Mouse (Mus musculus) embryonic facial prominence, embryonic 13.5 days (tissue): ENCODE results near the gene Cnot11. TPM values are rescaled to one million over a fixed set of nuclear protein-coding genes. Genes with fewer than 3 reads are reported as not detected.
A peak's percentile ranks its signal among the peaks of the same experiment; 100 is the strongest.

Experiments
- ATAC-seq: fragments of 200-750 bp; cut with Nextera tagmentation; 2 replicates; pipeline ENCODE4 v1.8.0; 2017; ENCODE audit warnings: low read depth; ENCODE audit not compliant: insufficient number of reproducible peaks, insufficient read depth, low FRiP score, low TSS enrichment
- H3K27ac ChIP-seq: fragments of 300-500 bp; sonication (generic); 2 replicates; pipeline ENCODE4 v1.5.1; 2015; ENCODE audit warnings: moderate library complexity, mild to moderate bottlenecking, inconsistent platforms
- H3K27me3 ChIP-seq: fragments of 300-500 bp; sonication (generic); 2 replicates; pipeline ENCODE4 v1.6.1; 2015; ENCODE audit warnings: mild to moderate bottlenecking, inconsistent platforms
- H3K36me3 ChIP-seq: fragments of 300-500 bp; sonication (generic); 2 replicates; pipeline ENCODE4 v1.6.1; 2015; ENCODE audit warnings: mild to moderate bottlenecking, inconsistent platforms
- H3K4me1 ChIP-seq: fragments of 300-500 bp; sonication (generic); 2 replicates; pipeline ENCODE4 v1.6.1; 2015; ENCODE audit warnings: inconsistent platforms
- H3K4me2 ChIP-seq: fragments of 300-500 bp; sonication (generic); 2 replicates; pipeline ENCODE4 v1.6.1; 2015; ENCODE audit warnings: moderate library complexity, mild to moderate bottlenecking, inconsistent platforms
- H3K4me3 ChIP-seq: fragments of 300-500 bp; sonication (generic); 2 replicates; pipeline ENCODE4 v1.5.1; 2015; ENCODE audit warnings: mild to moderate bottlenecking, inconsistent platforms
- H3K9ac ChIP-seq: fragments of 300-500 bp; sonication (generic); 2 replicates; pipeline ENCODE4 v1.6.1; 2015; ENCODE audit warnings: mild to moderate bottlenecking, inconsistent platforms
- H3K9me3 ChIP-seq: fragments of 300-500 bp; sonication (generic); 2 replicates; pipeline ENCODE4 v1.6.1; 2016; ENCODE audit warnings: inconsistent platforms
- WGBS: fragments of 180-500 bp; shearing (Covaris S2); methylation state at CpG from one replicate; pipeline ENCODE4 v1.1.7; 2015; ENCODE audit warnings: mixed read lengths; 5-methylcytosine and 5-hydroxymethylcytosine counted together
- polyA plus RNA-seq: library from polyadenylated mRNA; unstranded; fragments of >200 nt; fragmentation: Nextera tagmentation; extraction: Ambion mirVana; gene quantifications from 2 replicates; pipeline ENCODE4 v1.2.1, GENCODE M21; 2015

Gene Cnot11
- polyA plus RNA-seq, 1 experiment from 2014 or later, result 21.9 TPM

DNA sequence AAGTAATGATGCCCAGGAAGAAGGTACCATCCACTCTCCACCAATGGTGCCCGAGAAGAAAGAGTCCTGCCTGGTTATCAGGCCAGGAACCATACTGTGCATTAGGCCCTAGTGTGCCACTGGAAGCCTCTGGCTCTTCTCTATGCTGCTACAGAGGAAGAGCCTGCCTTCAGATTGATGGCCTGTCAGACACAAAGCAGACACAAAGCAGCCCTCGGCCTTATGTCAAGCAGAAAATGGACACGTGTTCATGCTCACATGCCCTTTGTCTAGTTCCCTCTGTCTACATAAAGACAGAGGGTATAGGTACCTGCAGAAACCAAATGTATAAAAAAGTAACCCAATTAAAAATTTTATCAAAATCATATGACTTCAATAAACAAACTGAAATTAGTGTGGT lies 29.8 kb downstream of the Cnot11 start:
- Histone ChIP-seq H3K4me2 (no peak overlapping the region), H3K36me3 (peaks cover 29% of the 10 kb centered on the region), H3K27me3 (no peaks in the 10 kb centered on the region), H3K9me3 (no peaks in the 10 kb centered on the region), H3K4me3 (no peak overlapping the region), H3K27ac (no peak overlapping the region), H3K4me1 (0 out of 2 replicates have a peak, but pooled peaks cover 3% of the 10 kb centered on the region), H3K9ac (no peak overlapping the region)
- 81% methylated on average over 3 of the region's 3 CpGs for WGBS
- ATAC-seq, result no peak

DNA sequence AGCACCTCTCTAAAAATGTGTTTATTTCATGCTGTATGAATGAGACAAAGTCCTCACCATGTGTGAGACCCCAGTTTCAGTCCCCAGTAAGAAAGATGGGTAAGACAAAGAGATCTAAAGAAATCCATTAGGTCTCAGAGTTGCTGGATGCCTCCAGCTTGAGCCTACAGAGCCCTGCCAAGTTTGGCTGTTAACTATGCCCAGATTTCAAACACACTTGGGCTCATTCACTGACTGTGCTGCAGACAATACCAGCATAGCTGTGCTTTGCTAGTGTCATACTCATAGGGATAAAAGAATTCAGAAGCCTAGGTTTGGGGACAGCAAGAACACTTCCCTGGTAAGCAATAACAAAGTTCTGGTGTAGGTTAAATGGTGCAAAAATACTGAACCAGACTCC lies 33.3 kb downstream of the Cnot11 start:
- no peak overlapping the region for H3K4me2 ChIP-seq
- no peak overlapping the region for H3K4me3 ChIP-seq
- H3K9me3 ChIP-seq, result no peaks in the 10 kb centered on the region
- H3K27ac ChIP-seq, result no peak overlapping the region
- H3K4me1 ChIP-seq, result peaks cover 13% of the 10 kb centered on the region
- no peak for ATAC-seq
- no peak overlapping the region for H3K9ac ChIP-seq
- H3K36me3 ChIP-seq, result peaks cover 22% of the 10 kb centered on the region
- H3K27me3 ChIP-seq, result no peaks in the 10 kb centered on the region

DNA sequence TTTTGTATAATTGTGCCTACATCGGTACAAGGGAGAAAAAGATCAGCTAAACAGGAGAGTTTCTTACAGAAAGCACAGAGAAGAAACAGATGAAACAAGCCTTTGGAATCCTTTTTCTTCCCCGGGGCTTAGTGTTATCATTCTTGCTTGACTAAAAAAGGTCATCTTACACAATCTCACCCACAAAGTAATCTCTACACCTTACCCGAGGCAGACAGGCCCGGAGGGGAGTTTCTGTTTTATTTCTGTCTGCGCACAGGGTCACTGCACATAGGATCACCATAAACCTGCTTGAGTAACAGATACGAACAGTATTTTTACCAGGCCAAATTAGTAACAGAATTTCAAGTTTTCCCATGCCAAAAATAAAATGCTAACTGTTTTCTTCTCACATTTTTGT lies 36.9 kb downstream of the Cnot11 start:
- Histone ChIP-seq H3K9ac (no peak overlapping the region), H3K4me3 (no peak overlapping the region), H3K27me3 (no peaks in the 10 kb centered on the region), H3K36me3 (peaks cover 8% of the 10 kb centered on the region), H3K4me2 (no peak overlapping the region), H3K27ac (no peak overlapping the region), H3K9me3 (no peaks in the 10 kb centered on the region), H3K4me1 (peaks cover 29% of the 10 kb centered on the region)
- WGBS, result 46% methylated on average over 6 of the region's 6 CpGs
- ATAC-seq, result no peak

DNA sequence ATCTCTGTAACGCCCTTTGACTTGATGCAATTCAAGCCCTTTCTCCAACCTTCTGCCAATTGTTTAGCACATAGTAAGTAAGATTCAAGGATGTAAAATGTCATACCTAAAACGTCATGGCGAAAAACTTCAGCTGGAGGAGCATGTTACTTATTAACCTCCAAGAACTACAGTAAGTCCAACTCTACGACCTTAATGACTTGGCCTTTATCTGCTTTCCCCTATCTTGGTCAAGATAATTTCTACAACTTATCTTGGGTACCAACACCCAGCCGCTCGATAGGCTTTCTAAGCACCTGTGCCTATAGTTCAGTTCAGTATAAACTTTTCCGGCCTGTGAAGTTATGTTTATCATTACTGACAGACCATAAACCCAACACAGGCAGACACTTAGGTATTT lies 39.1 kb downstream of the Cnot11 start:
- Histone ChIP-seq H3K9me3 (no peaks in the 10 kb centered on the region), H3K27me3 (no peaks in the 10 kb centered on the region), H3K4me2 (no peak overlapping the region), H3K9ac (no peak overlapping the region), H3K4me1 (peaks cover 40% of the 10 kb centered on the region), H3K27ac (no peak overlapping the region), H3K36me3 (peaks cover 8% of the 10 kb centered on the region), H3K4me3 (no peak overlapping the region)
- ATAC-seq, result no peak
- WGBS, result 81% methylated on average over 7 of the region's 7 CpGs

DNA sequence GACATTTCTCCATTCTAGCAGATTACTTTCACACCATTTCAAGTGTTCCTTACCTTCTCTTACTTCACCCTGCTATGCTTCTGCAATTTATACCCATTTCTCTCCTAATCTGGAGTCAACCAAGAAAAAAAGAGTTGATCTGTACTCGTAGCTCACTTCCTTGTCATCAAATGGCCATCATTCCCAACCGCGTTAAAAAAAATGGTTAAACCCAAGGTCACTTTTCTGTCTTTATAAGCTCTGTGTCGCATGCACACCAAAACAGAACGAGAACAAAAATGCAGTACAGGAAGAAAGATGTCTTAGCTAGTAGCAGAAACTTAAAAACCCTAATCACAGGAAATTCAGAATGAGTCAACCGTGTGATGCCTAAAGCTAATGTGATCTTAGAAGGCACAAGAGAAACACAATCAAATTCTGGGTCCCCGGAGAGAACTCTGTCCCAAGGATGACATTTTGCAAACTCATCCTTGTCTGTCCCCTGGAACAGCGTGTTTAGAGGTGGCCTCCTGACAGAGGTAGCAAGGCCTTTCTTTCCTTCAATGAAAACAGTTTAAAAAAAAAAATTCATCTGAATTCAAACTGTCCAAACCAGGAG lies 41.1 kb downstream of the Cnot11 start:
- peak overlapping the region; percentile 95 for H3K9ac ChIP-seq
- WGBS, result 13% methylated on average over 8 of the region's 8 CpGs
- H3K4me1 ChIP-seq, result peaks cover 40% of the 10 kb centered on the region
- no peak for ATAC-seq
- no peaks in the 10 kb centered on the region for H3K27me3 ChIP-seq
- peak overlapping the region; percentile 99 for H3K27ac ChIP-seq
- peak overlapping the region; percentile 93 for H3K4me3 ChIP-seq
- H3K36me3 ChIP-seq, result peaks cover 3% of the 10 kb centered on the region; the same call in 1 of the 2 replicates
- H3K9me3 ChIP-seq, result no peaks in the 10 kb centered on the region
- peak overlapping the region; percentile 76 for H3K4me2 ChIP-seq

DNA sequence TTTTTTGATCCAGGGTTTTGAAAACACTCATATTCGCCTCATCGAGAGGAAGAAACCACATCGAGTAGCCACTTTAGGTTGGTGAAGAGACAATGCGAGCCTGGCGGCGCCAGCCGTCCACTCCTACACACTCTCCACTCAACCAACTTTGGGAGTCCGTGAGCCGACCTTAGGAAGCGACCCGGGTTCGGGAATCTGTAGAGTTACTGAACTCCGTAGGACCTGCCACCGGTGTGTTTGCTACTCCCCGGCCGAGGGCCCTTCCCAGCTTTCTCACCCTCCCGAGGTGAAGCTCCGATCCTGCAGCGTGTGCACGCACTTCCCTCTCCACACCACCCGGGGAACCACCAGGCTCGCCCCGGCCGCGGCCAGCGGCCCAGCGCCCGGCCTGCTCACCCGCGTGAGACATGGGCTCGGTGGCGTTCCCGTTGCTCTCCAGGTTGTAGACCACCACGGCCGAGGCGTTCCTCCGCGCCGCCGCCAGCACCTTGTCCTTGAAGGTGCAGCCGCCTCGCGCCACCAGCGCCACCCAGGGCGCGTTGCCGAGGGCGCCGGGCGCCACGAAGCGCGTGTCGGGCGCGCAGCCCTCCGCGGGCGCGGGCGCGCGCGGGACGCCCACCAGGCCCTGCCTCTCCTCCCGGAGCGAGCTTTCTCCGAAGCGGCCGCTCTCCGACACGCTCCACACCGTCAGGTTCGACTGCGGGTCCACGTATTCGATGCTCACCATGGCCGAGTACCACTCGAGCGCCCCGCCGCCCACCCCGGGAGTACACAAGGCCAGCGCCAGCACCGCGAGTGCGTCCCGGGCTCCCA lies 41.8 kb downstream of the Cnot11 start:
- H3K4me1 ChIP-seq, result peaks cover 35% of the 10 kb centered on the region

DNA sequence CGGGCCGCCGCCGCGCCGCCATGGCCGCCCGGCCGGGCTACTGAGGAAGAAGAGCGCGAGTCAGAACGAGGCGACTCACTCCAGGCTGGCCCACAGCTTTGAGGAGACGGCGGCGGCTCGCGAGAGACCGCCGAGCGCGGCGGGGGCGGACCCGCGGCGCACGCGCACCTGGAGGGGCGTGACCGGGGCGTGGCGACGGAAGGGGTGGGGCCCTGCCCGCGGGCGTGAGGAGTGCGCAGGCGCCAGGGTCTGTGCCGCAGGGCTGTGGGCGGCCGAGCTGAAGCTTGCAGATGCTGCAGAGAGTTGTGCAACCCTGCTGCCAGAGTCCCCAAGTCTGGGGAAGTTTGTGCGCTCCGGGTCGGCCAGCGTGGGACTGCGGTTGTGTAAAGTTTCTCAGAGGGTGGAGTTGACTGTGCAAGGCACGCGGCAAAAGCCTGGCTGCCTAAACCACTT lies 42.5 kb downstream of the Cnot11 start, which contains the start of gene Rnf149:
Gene Rnf149 (minus strand): TSS at position 153 of the 453 bp plus-strand sequence.
- peak within 1 kb of the TSS; percentile 93 for H3K4me3 ChIP-seq
- no peaks in the 10 kb centered on the region for H3K27me3 ChIP-seq
- WGBS, result 1% methylated on average over 48 of the region's 49 CpGs
- ATAC-seq, result peak; percentile 95
- peak within 1 kb of the TSS; percentile 99 for H3K27ac ChIP-seq
- H3K9me3 ChIP-seq, result no peaks in the 10 kb centered on the region
- H3K4me2 ChIP-seq, result peak within 1 kb of the TSS; percentile 76
- peaks cover 2% of the 10 kb centered on the region; the same call in 1 of the 2 replicates for H3K36me3 ChIP-seq
- peaks cover 33% of the 10 kb centered on the region for H3K4me1 ChIP-seq
- peak within 1 kb of the TSS; percentile 95 for H3K9ac ChIP-seq

More for the DNA sequence above, 41.8 kb downstream of the Cnot11 start:
- Histone ChIP-seq H3K36me3 (peaks cover 3% of the 10 kb centered on the region; the same call in 1 of the 2 replicates), H3K4me2 (peak overlapping the region; percentile 76), H3K9ac (peak overlapping the region; percentile 95), H3K27me3 (no peaks in the 10 kb centered on the region), H3K27ac (peak overlapping the region; percentile 99), H3K9me3 (no peaks in the 10 kb centered on the region), H3K4me3 (peak overlapping the region; percentile 93)
- ATAC-seq, result peak; percentile 71
- WGBS, result under 1% methylated on average over 88 of the region's 88 CpGs

DNA sequence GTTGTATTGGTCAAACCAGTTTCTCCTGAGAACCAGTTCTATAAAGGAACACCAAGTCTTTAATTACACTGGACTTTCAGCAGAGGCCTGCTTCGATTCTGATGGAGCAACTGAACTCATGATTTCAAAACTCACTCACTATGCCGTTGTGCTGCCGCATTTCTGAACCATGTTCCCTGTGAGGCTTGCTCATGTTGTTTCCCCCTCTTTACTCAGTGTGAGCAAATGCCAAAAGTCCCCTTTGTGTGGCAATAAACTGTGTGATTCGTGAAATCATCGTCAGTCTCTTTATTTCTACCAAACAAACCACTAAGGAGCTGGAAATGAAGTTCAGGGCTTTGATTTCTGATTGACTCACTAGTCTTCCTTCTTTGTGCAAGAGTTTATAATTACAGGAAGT lies 43.7 kb downstream of the Cnot11 start:
- H3K36me3 ChIP-seq, result no peaks in the 10 kb centered on the region
- WGBS, result 54% methylated on average over 5 of the region's 5 CpGs
- H3K27me3 ChIP-seq, result no peaks in the 10 kb centered on the region
- peaks cover 30% of the 10 kb centered on the region for H3K4me1 ChIP-seq
- ATAC-seq, result no peak
- H3K9ac ChIP-seq, result no peak overlapping the region
- no peak overlapping the region for H3K4me2 ChIP-seq
- no peak overlapping the region for H3K4me3 ChIP-seq
- no peaks in the 10 kb centered on the region for H3K9me3 ChIP-seq
- no peak overlapping the region for H3K27ac ChIP-seq

DNA sequence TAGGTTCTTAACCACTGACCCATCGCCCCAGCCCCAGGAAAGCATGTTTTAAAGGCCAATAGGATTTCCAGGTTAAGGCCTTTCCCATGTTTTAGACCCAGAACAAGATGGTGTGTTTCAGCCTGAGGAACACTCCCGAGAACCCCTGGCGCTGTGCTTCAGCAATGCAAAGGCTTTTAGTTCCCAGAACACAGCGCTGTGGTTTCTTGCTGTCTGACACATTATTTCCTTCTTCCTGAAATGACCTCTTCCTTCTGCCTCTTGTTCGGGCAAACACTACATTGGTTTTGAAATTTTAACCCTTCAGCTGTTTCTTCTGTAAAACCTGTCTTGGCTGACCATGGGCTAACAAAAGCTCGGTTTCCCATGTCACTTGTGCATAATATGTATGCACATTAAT lies 44.3 kb downstream of the Cnot11 start:
- Histone ChIP-seq H3K27ac (no peak overlapping the region), H3K9ac (no peak overlapping the region), H3K4me2 (no peak overlapping the region), H3K4me1 (peaks cover 25% of the 10 kb centered on the region), H3K4me3 (no peak overlapping the region), H3K9me3 (no peaks in the 10 kb centered on the region), H3K36me3 (no peaks in the 10 kb centered on the region), H3K27me3 (no peaks in the 10 kb centered on the region)
- 74% methylated on average over 6 of the region's 6 CpGs for WGBS
- no peak for ATAC-seq

DNA sequence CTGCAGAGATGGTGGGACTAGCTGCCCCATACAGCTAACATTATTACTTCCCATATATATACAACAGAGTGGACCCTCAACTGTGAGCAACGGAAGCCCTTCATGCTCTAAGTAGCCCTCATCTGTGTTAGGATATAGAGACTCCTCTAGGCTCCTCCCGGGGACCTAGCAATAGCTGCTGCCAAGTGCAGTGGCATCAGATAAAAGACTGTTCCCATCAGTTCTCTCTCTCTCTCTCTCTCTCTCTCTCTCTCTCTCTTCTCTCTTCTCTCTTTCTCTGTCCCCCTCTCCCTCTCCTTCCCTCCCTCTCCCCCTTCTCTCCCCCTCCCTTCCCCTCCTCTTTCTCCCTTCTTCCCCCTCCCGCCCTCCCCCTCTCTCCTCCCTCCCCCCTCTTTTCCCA lies 46.4 kb downstream of the Cnot11 start:
- Histone ChIP-seq H3K36me3 (no peaks in the 10 kb centered on the region), H3K4me3 (no peak overlapping the region), H3K4me1 (peaks cover 12% of the 10 kb centered on the region), H3K9me3 (no peaks in the 10 kb centered on the region), H3K27ac (no peak overlapping the region), H3K4me2 (no peak overlapping the region), H3K9ac (no peak overlapping the region), H3K27me3 (no peaks in the 10 kb centered on the region)
- WGBS, result 75% methylated on average over 2 of the region's 3 CpGs
- no peak for ATAC-seq

DNA sequence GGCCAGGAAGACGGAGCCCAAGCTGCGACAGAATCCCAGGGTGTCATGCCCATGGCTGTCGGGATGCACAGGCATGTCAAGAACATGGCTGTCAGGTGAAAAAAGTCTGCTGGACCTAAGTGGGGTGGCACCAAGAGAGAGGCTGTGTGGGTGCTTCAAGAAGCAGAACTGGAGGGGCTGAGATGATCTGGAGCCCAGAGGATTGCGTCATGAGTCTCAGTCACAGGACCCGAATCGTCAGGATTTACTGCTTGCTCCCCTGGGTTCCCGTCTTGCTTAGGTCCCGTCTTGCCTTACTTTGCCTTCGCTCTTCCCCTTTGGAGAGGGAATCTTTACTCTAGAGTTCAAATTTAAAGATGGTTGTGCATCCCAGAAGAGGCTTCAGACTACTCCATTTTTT lies 48.4 kb downstream of the Cnot11 start:
- no peak for ATAC-seq
- no peaks in the 10 kb centered on the region for H3K36me3 ChIP-seq
- H3K9ac ChIP-seq, result no peak overlapping the region
- 90% methylated on average over 9 of the region's 9 CpGs for WGBS
- H3K9me3 ChIP-seq, result no peaks in the 10 kb centered on the region
- H3K4me3 ChIP-seq, result no peak overlapping the region
- H3K27ac ChIP-seq, result no peak overlapping the region
- peaks cover 5% of the 10 kb centered on the region for H3K4me1 ChIP-seq
- no peaks in the 10 kb centered on the region for H3K27me3 ChIP-seq
- H3K4me2 ChIP-seq, result no peak overlapping the region

DNA sequence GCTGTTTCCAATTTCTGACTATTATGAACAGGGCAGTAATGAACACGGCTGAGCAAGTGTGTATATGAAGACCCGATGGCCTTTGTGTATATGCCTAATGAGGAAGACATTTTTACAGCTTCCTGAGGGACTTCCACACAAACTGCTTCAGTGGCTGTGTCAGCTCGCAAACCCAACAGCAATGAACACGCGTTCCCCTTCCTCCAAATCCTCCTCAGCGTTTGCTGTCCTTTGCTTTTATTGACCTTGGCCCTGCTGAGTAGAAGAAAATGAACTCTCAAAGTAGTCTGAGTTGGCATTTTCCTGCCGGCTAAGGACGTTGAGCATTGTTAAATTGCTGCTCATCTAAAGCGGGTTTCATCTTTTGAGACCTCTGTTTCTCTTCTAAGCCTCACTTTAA lies 50.6 kb downstream of the Cnot11 start:
- no peak for ATAC-seq
- Histone ChIP-seq H3K27ac (no peak overlapping the region), H3K36me3 (no peaks in the 10 kb centered on the region), H3K9ac (no peak overlapping the region), H3K4me2 (no peak overlapping the region), H3K27me3 (no peaks in the 10 kb centered on the region), H3K4me1 (no peaks in the 10 kb centered on the region), H3K9me3 (no peaks in the 10 kb centered on the region), H3K4me3 (no peak overlapping the region)
- WGBS, result 86% methylated on average over 9 of the region's 9 CpGs
